Mouse (Mus musculus) spleen, embryonic (tissue): ENCODE results near the gene Dbn1.

Experiments used
- CTCF ChIA-PET: fragments of 350-600 bp; sonication (Branson Sonifier 250); formaldehyde crosslinking; loops from one replicate; lab custom pipeline; 2022; lab: Charles Lee

The Dbn1 gene

GRCm38 (mm10) chr13:55510668-55511491, 23.0 kb upstream of the Dbn1 start:
- CTCF ChIA-PET: no interaction called here

GRCm38 (mm10) chr13:55510332-55510667, 22.4 kb upstream of the Dbn1 start:
- CTCF ChIA-PET: no interaction called here

- CTCF ChIA-PET: interaction anchor here (0.9 kb wide), 1 partner anchor 12 kb away, joined by 3 read pairs; no protein-coding TSS in a partner anchor
These were observed 20.6 kb upstream of the Dbn1 start for GRCm38 (mm10) chr13:55508531-55508930.

- CTCF ChIA-PET: no interaction called here
These were observed 20.0 kb upstream of the Dbn1 start for GRCm38 (mm10) chr13:55507877-55508276.

GRCm38 (mm10) chr13:55506697-55507096, 18.8 kb upstream of the Dbn1 start:
- CTCF ChIA-PET: no interaction called here

GRCm38 (mm10) chr13:55505810-55506209, 17.9 kb upstream of the Dbn1 start:
- CTCF ChIA-PET: no interaction called here

- CTCF ChIA-PET: no interaction called here
These were observed 16.5 kb upstream of the Dbn1 start for GRCm38 (mm10) chr13:55504390-55504789.

GRCm38 (mm10) chr13:55502405-55502804, 14.5 kb upstream of the Dbn1 start:
- CTCF ChIA-PET: no interaction called here

- CTCF ChIA-PET: no interaction called here
These were observed 12.7 kb upstream of the Dbn1 start for GRCm38 (mm10) chr13:55500575-55500974.

- CTCF ChIA-PET: interaction anchor here (0.7 kb wide), 2 partner anchors 25 to 68 kb away, joined by 3 to 4 read pairs; no protein-coding TSS in a partner anchor
These were observed 11.0 kb upstream of the Dbn1 start for GRCm38 (mm10) chr13:55498906-55499305.

GRCm38 (mm10) chr13:55496661-55497060, 8.8 kb upstream of the Dbn1 start:
- CTCF ChIA-PET: no interaction called here

- CTCF ChIA-PET: no interaction called here
These were observed 7.8 kb upstream of the Dbn1 start for GRCm38 (mm10) chr13:55495702-55496101.

GRCm38 (mm10) chr13:55494883-55495621, 7.1 kb upstream of the Dbn1 start:
- CTCF ChIA-PET: no interaction called here

- CTCF ChIA-PET: no interaction called here
These were observed 6.3 kb upstream of the Dbn1 start for GRCm38 (mm10) chr13:55494257-55494656.

- CTCF ChIA-PET: interaction anchor here (0.5 kb wide), 1 partner anchor 30 kb away, joined by 3 read pairs; no protein-coding TSS in a partner anchor
These were observed 864 bp downstream of the Dbn1 start for GRCm38 (mm10) chr13:55486916-55487577.

- CTCF ChIA-PET: no interaction called here
These were observed 1.7 kb downstream of the Dbn1 start for GRCm38 (mm10) chr13:55486029-55486794.

GRCm38 (mm10) chr13:55484520-55485088, 3.3 kb downstream of the Dbn1 start:
- CTCF ChIA-PET: no interaction called here

GRCm38 (mm10) chr13:55483593-55483992, 4.3 kb downstream of the Dbn1 start:
- CTCF ChIA-PET: no interaction called here

- CTCF ChIA-PET: no interaction called here
These were observed 4.8 kb downstream of the Dbn1 start for GRCm38 (mm10) chr13:55483071-55483470.

GRCm38 (mm10) chr13:55482542-55482941, 5.4 kb downstream of the Dbn1 start:
- CTCF ChIA-PET: interaction anchor here (0.6 kb wide), 1 partner anchor 36 kb away, joined by 3 read pairs; no protein-coding TSS in a partner anchor

GRCm38 (mm10) chr13:55479929-55480328, 8.0 kb downstream of the Dbn1 start:
- CTCF ChIA-PET: no interaction called here
